Mouse (Mus musculus): ENCODE results near the gene Gm29582. TPM values are rescaled to one million over a fixed set of nuclear protein-coding genes. Genes with fewer than 3 reads are reported as not detected.

Gm29582 gene
- not detected for polyA plus RNA-seq (2014; fragmentation: Illumina TruSeq; extraction: RNeasy Lipid Tissue Mini Kit (QIAGEN cat#74804); ENCODE audit: low read depth, low replicate concordance)

GRCm38 (mm10) chrY:30738461-30738860, at the start of gene Gm29582:
Gene Gm29582 (minus strand): TSS chrY:30738561.

All from heart, adult 10 weeks (tissue).